Mouse (Mus musculus): ENCODE data around the gene Faf2. TPM values are rescaled to one million over a fixed set of nuclear protein-coding genes. Genes with fewer than 3 reads are reported as not detected.
"Not testable (repeated sequence)": the region's sequence is repeated elsewhere in the genome, so short reads cannot be mapped to it uniquely, and the experiment has no call there.

Gene Faf2
- polyA plus RNA-seq, 1 experiment from 2014 or later: 68.9 TPM

- peak; percentile 53 for ATAC-seq (ENCODE audit: low FRiP score)
- Histone ChIP-seq H3K27me3 (no peaks in the 10 kb centered on the region), H3K4me3 (peak overlapping the region; percentile 76), H3K4me2 (peak overlapping the region; percentile 83), H3K36me3 (peaks cover 14% of the 10 kb centered on the region), H3K9me3 (no peaks in the 10 kb centered on the region), H3K27ac (peak overlapping the region; percentile 85), H3K9ac (peak overlapping the region; percentile 89), H3K4me1 (replicated peaks) (peaks cover 32% of the 10 kb centered on the region)
- 7% methylated on average over 13 of the region's 13 CpGs for WGBS
Observed at GRCm38 (mm10) chr13:54610613-54610971, 11.0 kb upstream of the Faf2 start.

- WGBS: under 1% methylated on average over 65 of the region's 66 CpGs
- no peaks in the 10 kb centered on the region for H3K9me3 ChIP-seq
Observed at GRCm38 (mm10) chr13:54610972-54611754, 10.4 kb upstream of the Faf2 start, which contains the start of gene Cltb. Gene Cltb, minus strand, starts transcription at chr13:54611344.

GRCm38 (mm10) chr13:54613141-54613540, 8.4 kb upstream of the Faf2 start:
- H3K9ac ChIP-seq; H3K9me3 ChIP-seq; H3K36me3 ChIP-seq; H3K27ac ChIP-seq; H3K27me3 ChIP-seq; ATAC-seq (ENCODE audit: low FRiP score); H3K4me3 ChIP-seq; H3K4me2 ChIP-seq: not testable (repeated sequence)
- WGBS: 87% methylated on average over 8 of the region's 8 CpGs
- H3K4me1 ChIP-seq (replicated peaks): peaks cover 29% of the 10 kb centered on the region

More at GRCm38 (mm10) chr13:54610972-54611754, 10.4 kb upstream of the Faf2 start, which contains the start of gene Cltb:
- H3K4me1 ChIP-seq (replicated peaks): peaks cover 32% of the 10 kb centered on the region
- peak within 1 kb of the TSS; percentile 89 for H3K9ac ChIP-seq
- peak within 1 kb of the TSS; percentile 85 for H3K27ac ChIP-seq
- peak within 1 kb of the TSS; percentile 76 for H3K4me3 ChIP-seq
- peak; percentile 77 for ATAC-seq (ENCODE audit: low FRiP score)
- peak within 1 kb of the TSS; percentile 83 for H3K4me2 ChIP-seq
- H3K27me3 ChIP-seq: no peaks in the 10 kb centered on the region
- peaks cover 8% of the 10 kb centered on the region for H3K36me3 ChIP-seq

- no peak for ATAC-seq (ENCODE audit: low FRiP score)
- no peaks in the 10 kb centered on the region; the same call in 1 of the 2 replicates for H3K4me1 ChIP-seq (replicated peaks)
Observed at GRCm38 (mm10) chr13:54616307-54616706, 5.3 kb upstream of the Faf2 start.

GRCm38 (mm10) chr13:54616998-54617397, 4.6 kb upstream of the Faf2 start:
- 73% methylated on average over 6 of the region's 6 CpGs for WGBS
- no peak overlapping the region for H3K9ac ChIP-seq
- ATAC-seq (ENCODE audit: low FRiP score): no peak

More at GRCm38 (mm10) chr13:54616307-54616706, 5.3 kb upstream of the Faf2 start:
- no peak overlapping the region for H3K4me3 ChIP-seq
- no peak overlapping the region for H3K27ac ChIP-seq
- no peaks in the 10 kb centered on the region for H3K36me3 ChIP-seq
- H3K9ac ChIP-seq: no peak overlapping the region
- H3K27me3 ChIP-seq: no peaks in the 10 kb centered on the region
- no peak overlapping the region for H3K4me2 ChIP-seq
- H3K9me3 ChIP-seq: no peaks in the 10 kb centered on the region
- 79% methylated on average over 8 of the region's 8 CpGs for WGBS

GRCm38 (mm10) chr13:54621960-54622521, 457 bp downstream of the Faf2 start:
- 1% methylated on average over 27 of the region's 27 CpGs for WGBS

More at GRCm38 (mm10) chr13:54616998-54617397, 4.6 kb upstream of the Faf2 start:
- Histone ChIP-seq H3K36me3 (no peaks in the 10 kb centered on the region), H3K4me1 (replicated peaks) (no peaks in the 10 kb centered on the region), H3K4me3 (no peak overlapping the region), H3K27ac (no peak overlapping the region), H3K27me3 (no peaks in the 10 kb centered on the region), H3K9me3 (no peaks in the 10 kb centered on the region), H3K4me2 (no peak overlapping the region)

GRCm38 (mm10) chr13:54629128-54629527, 7.5 kb downstream of the Faf2 start:
- 95% methylated on average over 4 of the region's 4 CpGs for WGBS
- no peaks in the 10 kb centered on the region for H3K9me3 ChIP-seq
- no peak overlapping the region for H3K9ac ChIP-seq
- H3K4me1 ChIP-seq (replicated peaks): peaks cover 6% of the 10 kb centered on the region
- H3K4me2 ChIP-seq: no peak overlapping the region
- ATAC-seq (ENCODE audit: low FRiP score): no peak
- H3K4me3 ChIP-seq: no peak overlapping the region
- no peak overlapping the region for H3K27ac ChIP-seq
- H3K36me3 ChIP-seq: peaks cover 10% of the 10 kb centered on the region
- H3K27me3 ChIP-seq: no peaks in the 10 kb centered on the region

More at GRCm38 (mm10) chr13:54621960-54622521, 457 bp downstream of the Faf2 start:
- Histone ChIP-seq H3K27me3 (no peaks in the 10 kb centered on the region), H3K36me3 (no peaks in the 10 kb centered on the region), H3K9me3 (no peaks in the 10 kb centered on the region), H3K4me2 (peak overlapping the region; percentile 91), H3K27ac (peak overlapping the region; percentile 93), H3K9ac (peak overlapping the region; percentile 94), H3K4me1 (replicated peaks) (peaks cover 24% of the 10 kb centered on the region), H3K4me3 (peak overlapping the region; percentile 89)
- peak; percentile 83 for ATAC-seq (ENCODE audit: low FRiP score)

- peaks cover 23% of the 10 kb centered on the region for H3K36me3 ChIP-seq
- H3K27me3 ChIP-seq: no peaks in the 10 kb centered on the region
- H3K4me1 ChIP-seq (replicated peaks): no peaks in the 10 kb centered on the region; the same call in 1 of the 2 replicates
- 80% methylated on average over 3 of the region's 3 CpGs for WGBS
- no peak overlapping the region for H3K27ac ChIP-seq
- no peak overlapping the region for H3K4me2 ChIP-seq
- H3K9me3 ChIP-seq: no peaks in the 10 kb centered on the region
- H3K4me3 ChIP-seq: no peak overlapping the region
- H3K9ac ChIP-seq: no peak overlapping the region
- ATAC-seq (ENCODE audit: low FRiP score): no peak
Observed at GRCm38 (mm10) chr13:54632731-54633277, 11.2 kb downstream of the Faf2 start.

GRCm38 (mm10) chr13:54635011-54635410, 13.4 kb downstream of the Faf2 start:
- no peaks in the 10 kb centered on the region for H3K27me3 ChIP-seq
- peaks cover 41% of the 10 kb centered on the region for H3K36me3 ChIP-seq
- H3K4me3 ChIP-seq: no peak overlapping the region
- ATAC-seq (ENCODE audit: low FRiP score): no peak
- no peak overlapping the region for H3K27ac ChIP-seq
- no peak overlapping the region for H3K4me2 ChIP-seq
- H3K9ac ChIP-seq: no peak overlapping the region
- no peaks in the 10 kb centered on the region for H3K9me3 ChIP-seq
- 98% methylated on average over 3 of the region's 3 CpGs for WGBS
- H3K4me1 ChIP-seq (replicated peaks): no peaks in the 10 kb centered on the region

- Histone ChIP-seq H3K9me3 (no peaks in the 10 kb centered on the region), H3K4me3 (no peak overlapping the region), H3K27ac (no peak overlapping the region), H3K36me3 (peaks cover 98% of the 10 kb centered on the region), H3K9ac (no peak overlapping the region), H3K4me2 (no peak overlapping the region), H3K27me3 (no peaks in the 10 kb centered on the region), H3K4me1 (replicated peaks) (no peaks in the 10 kb centered on the region)
- ATAC-seq (ENCODE audit: low FRiP score): no peak
- whole genome bisulfite sequencing: 98% methylated on average over 3 of the region's 3 CpGs
Observed at GRCm38 (mm10) chr13:54650461-54650860, 28.9 kb downstream of the Faf2 start.

GRCm38 (mm10) chr13:54660877-54661276, 39.3 kb downstream of the Faf2 start:
- Histone ChIP-seq H3K4me2 (no peak overlapping the region), H3K27me3 (no peaks in the 10 kb centered on the region), H3K9ac (no peak overlapping the region), H3K4me3 (no peak overlapping the region), H3K4me1 (replicated peaks) (no peaks in the 10 kb centered on the region), H3K9me3 (no peaks in the 10 kb centered on the region), H3K36me3 (peaks cover 89% of the 10 kb centered on the region), H3K27ac (no peak overlapping the region)
- 54% methylated on average over 5 of the region's 5 CpGs for WGBS
- ATAC-seq (ENCODE audit: low FRiP score): no peak

GRCm38 (mm10) chr13:54661358-54661757, 39.8 kb downstream of the Faf2 start:
- Histone ChIP-seq H3K4me1 (replicated peaks) (no peaks in the 10 kb centered on the region), H3K36me3 (peaks cover 86% of the 10 kb centered on the region), H3K27ac (no peak overlapping the region), H3K27me3 (no peaks in the 10 kb centered on the region), H3K4me3 (no peak overlapping the region), H3K9me3 (no peaks in the 10 kb centered on the region), H3K9ac (no peak overlapping the region), H3K4me2 (no peak overlapping the region)
- 79% methylated on average over 12 of the region's 12 CpGs for WGBS
- ATAC-seq (ENCODE audit: low FRiP score): no peak

Measured in hindbrain, embryonic 13.5 days (tissue).